ENCODE assay signal across 10 mouse cellular contexts in the genomic region with DNA sequence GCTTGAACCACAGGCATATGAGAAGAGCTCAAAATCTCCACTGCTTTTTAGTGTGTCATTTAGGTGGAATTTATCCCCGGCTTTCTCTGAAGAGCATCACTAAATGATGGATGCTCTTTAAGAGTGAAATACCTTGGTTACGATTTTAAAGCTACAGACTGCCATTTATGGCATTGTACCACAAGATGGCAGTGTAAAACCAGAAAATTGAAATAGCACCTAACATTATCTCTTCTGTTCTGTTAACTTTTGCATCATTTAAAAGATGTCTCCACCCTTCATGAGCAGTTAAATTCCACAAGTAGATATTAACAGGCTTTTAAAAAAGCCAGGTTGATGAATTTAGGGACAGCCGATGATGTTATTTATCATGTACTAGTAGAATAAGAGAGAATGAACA.
DNase-seq lines count a peak whose midpoint lies in the region; ATAC-seq and TF ChIP-seq lines count a peak whose summit lies in the region.
"Had no signal": no experiment of that assay in that cellular context is flagged by ENCODE, and none has a peak within 500 bp of the region (broad histone marks: within the 10 kb centered on the region; RNA-seq: fewer than 3 reads in every experiment).

No protein-coding gene starts in this region.

- no peaks in the 10 kb centered on the region for H3K9me3 ChIP-seq in forebrain, postnatal 0 days (ENCODE audit: low read length)
- H3K9me3 ChIP-seq in forebrain, embryonic 15.5 days: no peaks in the 10 kb centered on the region
- H3K9me3 ChIP-seq in MEL (replicated peaks; ENCODE audit: insufficient read depth, low read length): no peaks in the 10 kb centered on the region
- H3K9me3 ChIP-seq: stomach, embryonic 15.5 days had no signal

- H3K36me3 ChIP-seq in forebrain, postnatal 0 days (ENCODE audit: insufficient read depth): peaks cover 56% of the 10 kb centered on the region
- peaks cover 53% of the 10 kb centered on the region for H3K36me3 ChIP-seq in forebrain, embryonic 15.5 days
- peaks cover 0 to 35% of the 10 kb centered on the region in 2 experiments; a peak in 2 of 4 replicates for H3K36me3 ChIP-seq in MEL (ENCODE audit: control insufficient read depth in 1 of 2, insufficient read depth in 2 of 2, low read length in 2 of 2)

- ATAC-seq in forebrain, postnatal 0 days: no peak
- ATAC-seq in forebrain, embryonic 15.5 days (replicated peaks): no peak

- peak; percentile 76 for TF ChIP-seq CTCF in forebrain, postnatal 0 days (IDR thresholded peaks at IDR 0.05; ENCODE audit: low read depth)
- TF ChIP-seq CTCF in MEL (IDR thresholded peaks at IDR 0.05 in 2 of 3, conservative IDR thresholded peaks at IDR 0.05 in 1 of 3; ENCODE audit: control insufficient read depth in 1 of 3, insufficient read depth in 1 of 3, low read depth in 2 of 3, low read length in 3 of 3, poor library complexity in 1 of 3, severe bottlenecking in 1 of 3): peak in 2 of 3 experiments; percentile 62 to 87; a peak in 4 of 6 replicates

- no peaks in the 10 kb centered on the region for H3K4me1 ChIP-seq in forebrain, postnatal 0 days (ENCODE audit: insufficient read depth)
- no peaks in the 10 kb centered on the region for H3K4me1 ChIP-seq in forebrain, embryonic 15.5 days
- H3K4me1 ChIP-seq in MEL (ENCODE audit: control insufficient read depth in 1 of 2, insufficient read depth in 2 of 2, low read length in 2 of 2): no peaks in the 10 kb centered on the region
- H3K4me1 ChIP-seq: limb, embryonic 13.5 days; stomach, embryonic 15.5 days had no signal

- 0 out of 4 replicates have a peak, but pooled peaks of 1 of the 2 experiments have one; percentile 1 for TF ChIP-seq EP300 in MEL (IDR thresholded peaks at IDR 0.05; ENCODE audit: low read depth in 1 of 2, low read length in 2 of 2)

- no peaks in the 10 kb centered on the region for H3K27me3 ChIP-seq in forebrain, postnatal 0 days (ENCODE audit: insufficient read depth, low read length)
- H3K27me3 ChIP-seq in forebrain, embryonic 15.5 days: no peaks in the 10 kb centered on the region
- no peaks in the 10 kb centered on the region for H3K27me3 ChIP-seq in MEL (ENCODE audit: control insufficient read depth in 1 of 2, insufficient read depth in 2 of 2, low read length in 2 of 2)
- H3K27me3 ChIP-seq: limb, embryonic 13.5 days; stomach, embryonic 15.5 days had no signal

- intact Hi-C loops in left cerebral cortex, postnatal 25 days (cut with DNase I): loop anchor here (5.0 kb wide), 1 partner anchor 533 kb away; no protein-coding TSS in a partner anchor

- TF ChIP-seq POLR2A in MEL (IDR thresholded peaks at IDR 0.05; ENCODE audit: control insufficient read depth in 1 of 2, insufficient read depth in 1 of 2, low read depth in 1 of 2, low read length in 2 of 2, poor library complexity in 1 of 2): no peak

- H3K4me2 ChIP-seq in forebrain, postnatal 0 days (ENCODE audit: low read depth): no peak overlapping the region
- H3K4me2 ChIP-seq in forebrain, embryonic 15.5 days (replicated peaks): no peak overlapping the region
- H3K4me2 ChIP-seq: limb, embryonic 13.5 days; stomach, embryonic 15.5 days had no signal

- H3K79me2 ChIP-seq in MEL (ENCODE audit: control insufficient read depth, insufficient read depth, low read length, poor library complexity): no peaks in the 10 kb centered on the region

- no peak overlapping the region for H3K9ac ChIP-seq in forebrain, postnatal 0 days
- no peak overlapping the region for H3K9ac ChIP-seq in forebrain, embryonic 15.5 days (replicated peaks)
- H3K9ac ChIP-seq in MEL (ENCODE audit: control insufficient read depth, low read depth, low read length, poor library complexity, severe bottlenecking): no peak overlapping the region
- H3K9ac ChIP-seq: limb, embryonic 13.5 days; stomach, embryonic 15.5 days had no signal

- H3K4me3 ChIP-seq in forebrain, postnatal 0 days (ENCODE audit: low read depth, low read length): no peak overlapping the region
- H3K4me3 ChIP-seq in forebrain, embryonic 15.5 days: no peak overlapping the region
- H3K4me3 ChIP-seq in MEL (ENCODE audit: control insufficient read depth in 1 of 2, insufficient read depth in 1 of 2, low read depth in 2 of 2, low read length in 2 of 2): no peak overlapping the region
- H3K4me3 ChIP-seq: limb, embryonic 13.5 days; stomach, embryonic 15.5 days had no signal

- TF ChIP-seq RAD21 in MEL (IDR thresholded peaks at IDR 0.05; ENCODE audit: low read depth, low read length): peak; percentile 89

- peak; percentile 74 for DNase-seq in forebrain, postnatal 0 days
- peak; percentile 18 to 54 for DNase-seq in left cerebral cortex, postnatal 25 days (ENCODE audit: low spot score in 2 of 2)
- DNase-seq in left cerebral cortex, adult 11 months (ENCODE audit: low spot score): no peak
- DNase-seq in MEL (ENCODE audit: low read depth, low spot score): peak; percentile 68
- DNase-seq in forelimb bud, embryonic 11.5 days (ENCODE audit: low read depth, low spot score): peak; percentile 27
- DNase-seq in spleen, adult 12 weeks (ENCODE audit: low spot score): no peak
- no peak for DNase-seq in testis, postnatal 14 days (ENCODE audit: low spot score)

- H3K27ac ChIP-seq in forebrain, postnatal 0 days (ENCODE audit: low read depth, low read length): no peak overlapping the region
- no peak overlapping the region for H3K27ac ChIP-seq in forebrain, embryonic 15.5 days (replicated peaks)
- H3K27ac ChIP-seq in MEL (ENCODE audit: control insufficient read depth, low read depth, low read length): no peak overlapping the region
- H3K27ac ChIP-seq: limb, embryonic 13.5 days; stomach, embryonic 15.5 days had no signal

- 69% methylated on average over 3 of the region's 3 CpGs for WGBS in forebrain, postnatal 0 days
- 69% methylated on average over 3 of the region's 3 CpGs for WGBS in forebrain, embryonic 15.5 days

TF ChIP-seq in MEL, 35 proteins besides CTCF, POLR2A, EP300 and RAD21:
- TF ChIP-seq MEF2A (IDR thresholded peaks at IDR 0.05; ENCODE audit: extremely low read depth, insufficient replicate concordance, low read depth, low read length, poor library complexity, severe bottlenecking) (no peak), RCOR1 (IDR thresholded peaks at IDR 0.05; ENCODE audit: low read depth, low read length) (0 out of 2 replicates have a peak, but pooled peaks have one; percentile 16), USF1 (IDR thresholded peaks at IDR 0.05; ENCODE audit: low read depth, low read length) (no peak), SMC3 (IDR thresholded peaks at IDR 0.05; ENCODE audit: low read depth, low read length) (peak; percentile 77), KAT2A (conservative IDR thresholded peaks at IDR 0.05; ENCODE audit: low read depth, low read length) (no peak), JUND (IDR thresholded peaks at IDR 0.05; ENCODE audit: low read depth, low read length) (no peak), ZC3H11A (IDR thresholded peaks at IDR 0.05; ENCODE audit: low read depth, low read length) (peak; percentile 75), GATA1 (IDR thresholded peaks at IDR 0.05; ENCODE audit: low read depth, low read length) (peak; percentile 18; the same call in 1 of the 2 replicates)

Comparison
In these comparisons a context has a peak if more than half of its experiments do, and no peak if none do; other contexts are left out.
1. DNase-seq: peak in forebrain, postnatal 0 days (single experiment), left cerebral cortex, postnatal 25 days (2 of 2), MEL (single experiment) and forelimb bud, embryonic 11.5 days (single experiment); none in left cerebral cortex, adult 11 months (single experiment), spleen, adult 12 weeks (single experiment) and testis, postnatal 14 days (single experiment).